Mouse (Mus musculus) embryonic facial prominence, embryonic 11.5 days (tissue): ENCODE data around the gene D630045J12Rik. TPM values are rescaled to one million over a fixed set of nuclear protein-coding genes. Genes with fewer than 3 reads are reported as not detected.

Experiments
- ATAC-seq: fragments of 200-750 bp; cut with Nextera tagmentation; replicated peaks from 2 replicates; pipeline ENCODE4 v1.8.0; 2017; ENCODE audit warnings: low read depth; ENCODE audit not compliant: insufficient number of reproducible peaks, low FRiP score, low TSS enrichment
- DNase-seq: peaks from one replicate; pipeline ENCODE4 v3.0.0-alpha.2; 2015; ENCODE audit warnings: low spot score
- H3K27ac ChIP-seq: fragments of 300-500 bp; sonication (generic); replicated peaks from 2 replicates; pipeline ENCODE4 v1.5.1; 2014; ENCODE audit warnings: mild to moderate bottlenecking, low read depth, low read length, control low read depth
- H3K27me3 ChIP-seq: fragments of 300-500 bp; sonication (generic); 2 replicates; pipeline ENCODE4 v1.6.1; 2014; ENCODE audit warnings: mild to moderate bottlenecking, low read length, moderate library complexity, mixed read lengths; ENCODE audit not compliant: control insufficient read depth, insufficient read depth
- H3K36me3 ChIP-seq: fragments of 300-500 bp; sonication (generic); replicated peaks from 2 replicates; pipeline ENCODE4 v1.6.1; 2014; ENCODE audit warnings: low read depth, mild to moderate bottlenecking, low read length, moderate library complexity, mixed read lengths; ENCODE audit not compliant: control insufficient read depth, insufficient read depth
- H3K4me1 ChIP-seq: fragments of 300-500 bp; sonication (generic); 2 replicates; pipeline ENCODE4 v1.6.1; 2014; ENCODE audit warnings: low read length, mixed read lengths; ENCODE audit not compliant: control insufficient read depth, insufficient read depth
- H3K4me2 ChIP-seq: fragments of 300-500 bp; sonication (generic); 2 replicates; pipeline ENCODE4 v1.6.1; 2014; ENCODE audit warnings: low read depth, mild to moderate bottlenecking, control low read depth, low read length, moderate library complexity
- H3K4me3 ChIP-seq: fragments of 300-500 bp; sonication (generic); 2 replicates; pipeline ENCODE4 v1.5.1; 2014; ENCODE audit warnings: low read depth, low read length, control low read depth
- H3K9ac ChIP-seq: fragments of 300-500 bp; sonication (generic); replicated peaks from 2 replicates; pipeline ENCODE4 v1.6.1; 2014; ENCODE audit warnings: mild to moderate bottlenecking, control low read depth, low read length
- H3K9me3 ChIP-seq: fragments of 300-500 bp; sonication (generic); replicated peaks from 2 replicates; pipeline ENCODE4 v1.6.1; 2016; ENCODE audit warnings: mild to moderate bottlenecking, low read length, inconsistent platforms, mixed read lengths; ENCODE audit not compliant: control insufficient read depth
- WGBS: fragments of 180-500 bp; shearing (Covaris S2); extraction: QIAGEN DNeasy Blood & Tissue Kit; methylation state at CpG from one replicate; pipeline ENCODE4 v1.1.7; 2014; 5-methylcytosine and 5-hydroxymethylcytosine counted together
- polyA plus RNA-seq: library from polyadenylated mRNA; unstranded; fragments of >200 nt; fragmentation: Nextera tagmentation; extraction: Ambion mirVana; gene quantifications from 2 replicates; pipeline ENCODE4 v1.2.1, GENCODE M21; 2014

D630045J12Rik gene
- polyA plus RNA-seq, 1 experiment from 2014 or later, result 8.8 TPM

GRCm38 (mm10) chr6:38109160-38109795, 144.5 kb downstream of the D630045J12Rik start, which contains the start of gene Tmem213:
Gene Tmem213 (plus strand): TSS chr6:38109255.
- Histone ChIP-seq H3K9ac (no peak within 1 kb of the TSS), H3K4me2 (no peak within 1 kb of the TSS), H3K4me1 (no peaks in the 10 kb centered on the region; the same call in 1 of the 2 replicates), H3K36me3 (no peaks in the 10 kb centered on the region), H3K9me3 (no peaks in the 10 kb centered on the region), H3K4me3 (no peak within 1 kb of the TSS), H3K27ac (no peak within 1 kb of the TSS), H3K27me3 (no peaks in the 10 kb centered on the region)
- ATAC-seq, result 0 out of 2 replicates have a peak, but pooled peaks have one; percentile 39
- WGBS, result 22% methylated on average over 7 of the region's 9 CpGs
- no peak for DNase-seq

GRCm38 (mm10) chr6:38108449-38108848, 145.4 kb downstream of the D630045J12Rik start:
- Histone ChIP-seq H3K36me3 (no peaks in the 10 kb centered on the region), H3K9ac (no peak overlapping the region), H3K4me1 (no peaks in the 10 kb centered on the region; the same call in 1 of the 2 replicates), H3K4me3 (no peak overlapping the region), H3K27ac (no peak overlapping the region), H3K27me3 (no peaks in the 10 kb centered on the region), H3K9me3 (no peaks in the 10 kb centered on the region), H3K4me2 (no peak overlapping the region)
- DNase-seq, result no peak
- 86% methylated on average over 5 of the region's 5 CpGs for WGBS
- ATAC-seq, result no peak

DNA sequence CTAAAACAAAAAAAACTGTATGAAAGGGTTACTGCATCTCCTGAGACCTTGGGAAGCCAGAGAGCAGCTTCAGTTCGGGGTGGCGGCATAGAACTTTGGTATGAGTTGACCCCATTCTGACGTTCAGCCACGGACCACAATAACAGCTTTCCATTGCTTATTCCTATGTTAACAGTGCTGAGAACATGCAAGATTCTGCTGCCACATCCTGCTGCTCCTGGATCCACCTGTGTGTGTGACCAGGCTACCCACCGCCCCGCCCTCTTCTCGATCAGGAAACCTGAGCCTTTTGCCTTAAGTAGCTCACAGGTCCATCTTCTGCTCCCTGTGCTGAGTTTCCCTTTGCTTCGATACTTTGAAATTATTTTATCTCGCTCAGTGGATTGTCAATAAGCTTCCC, 147.9 kb downstream of the D630045J12Rik start:
- WGBS, result 88% methylated on average over 9 of the region's 9 CpGs
- ATAC-seq (no peak), DNase-seq (no peak)
- Histone ChIP-seq H3K36me3 (no peaks in the 10 kb centered on the region), H3K4me2 (no peak overlapping the region), H3K4me1 (no peaks in the 10 kb centered on the region; the same call in 1 of the 2 replicates), H3K27ac (no peak overlapping the region), H3K27me3 (no peaks in the 10 kb centered on the region), H3K9me3 (no peaks in the 10 kb centered on the region), H3K9ac (no peak overlapping the region), H3K4me3 (no peak overlapping the region)

DNA sequence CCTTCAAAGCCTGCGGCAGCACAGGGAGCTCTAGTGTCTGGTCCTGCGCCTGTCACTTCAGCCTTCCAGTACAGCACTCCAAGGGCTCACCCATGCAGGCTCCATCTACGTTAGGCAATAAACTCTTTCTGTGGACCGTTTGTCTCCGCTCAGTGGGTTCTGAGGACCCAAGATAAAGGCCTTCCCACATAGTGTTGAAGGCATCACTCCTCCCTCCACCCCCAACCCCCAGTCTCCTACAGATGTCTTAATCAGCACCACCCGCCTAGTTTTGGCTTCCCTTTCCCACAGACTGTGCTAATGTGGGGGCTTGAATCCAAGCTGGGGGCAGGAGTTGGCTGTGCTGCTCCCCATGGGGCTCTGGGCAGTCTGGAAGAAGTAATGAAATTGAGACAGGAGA, 150.0 kb downstream of the D630045J12Rik start:
- H3K4me2 ChIP-seq, result no peak overlapping the region
- ATAC-seq, result no peak
- 60% methylated on average over 6 of the region's 6 CpGs for WGBS

DNA sequence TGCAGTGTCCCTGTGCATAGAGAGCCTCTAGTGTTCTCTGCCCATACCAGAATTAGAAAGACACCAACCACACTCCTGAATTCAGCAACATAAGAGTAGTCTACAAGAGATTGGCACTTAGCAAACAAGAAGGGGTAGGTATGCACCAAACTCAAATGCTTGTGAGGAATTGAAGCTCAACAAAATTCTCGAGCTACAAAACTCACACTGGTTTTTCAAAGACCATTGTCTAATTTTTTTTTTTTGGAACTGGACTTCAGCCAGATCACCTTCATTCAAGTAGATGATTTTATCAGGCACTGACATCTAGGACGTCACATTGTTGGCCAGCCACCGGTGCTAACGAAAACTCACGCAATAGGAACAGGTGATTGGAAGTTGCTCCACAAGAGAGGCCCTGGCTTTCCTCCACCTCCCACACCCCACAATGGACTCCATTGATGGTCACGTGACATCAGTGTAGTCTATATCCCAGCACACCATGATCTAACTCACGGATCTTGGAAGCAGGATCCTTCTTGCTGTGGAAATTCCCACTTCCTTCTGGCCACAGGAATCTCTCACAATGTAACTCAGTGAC, 151.5 kb downstream of the D630045J12Rik start:
- no peak overlapping the region for H3K9ac ChIP-seq
- WGBS, result 91% methylated on average over 7 of the region's 7 CpGs
- ATAC-seq, result no peak
- no peak for DNase-seq
- H3K4me1 ChIP-seq, result no peaks in the 10 kb centered on the region
- H3K27me3 ChIP-seq, result no peaks in the 10 kb centered on the region
- no peak overlapping the region for H3K4me2 ChIP-seq
- no peaks in the 10 kb centered on the region for H3K9me3 ChIP-seq
- H3K36me3 ChIP-seq, result no peaks in the 10 kb centered on the region
- H3K27ac ChIP-seq, result no peak overlapping the region
- H3K4me3 ChIP-seq, result no peak overlapping the region

More for the DNA sequence above, 150.0 kb downstream of the D630045J12Rik start:
- Histone ChIP-seq H3K9ac (no peak overlapping the region), H3K9me3 (no peaks in the 10 kb centered on the region), H3K27ac (no peak overlapping the region), H3K4me1 (no peaks in the 10 kb centered on the region), H3K36me3 (no peaks in the 10 kb centered on the region), H3K4me3 (no peak overlapping the region), H3K27me3 (no peaks in the 10 kb centered on the region)
- DNase-seq, result no peak

- Histone ChIP-seq H3K36me3 (no peaks in the 10 kb centered on the region), H3K27ac (no peak overlapping the region), H3K4me2 (no peak overlapping the region), H3K9ac (no peak overlapping the region), H3K9me3 (no peaks in the 10 kb centered on the region), H3K4me3 (no peak overlapping the region), H3K27me3 (no peaks in the 10 kb centered on the region), H3K4me1 (no peaks in the 10 kb centered on the region)
- no peak for DNase-seq
- 0 out of 2 replicates have a peak, but pooled peaks have one; percentile 14 for ATAC-seq
- WGBS, result 65% methylated on average over 5 of the region's 5 CpGs
Measured at GRCm38 (mm10) chr6:38096961-38097370, 156.8 kb downstream of the D630045J12Rik start.

GRCm38 (mm10) chr6:38094701-38095100, 159.1 kb downstream of the D630045J12Rik start:
- H3K4me3 ChIP-seq, result no peak overlapping the region
- no peaks in the 10 kb centered on the region for H3K27me3 ChIP-seq
- ATAC-seq (no peak), DNase-seq (no peak)
- H3K36me3 ChIP-seq, result no peaks in the 10 kb centered on the region
- H3K4me2 ChIP-seq, result no peak overlapping the region
- WGBS, result 90% methylated on average over 10 of the region's 10 CpGs
- no peaks in the 10 kb centered on the region for H3K4me1 ChIP-seq
- no peak overlapping the region for H3K9ac ChIP-seq
- H3K9me3 ChIP-seq, result no peaks in the 10 kb centered on the region
- H3K27ac ChIP-seq, result no peak overlapping the region

- H3K4me1 ChIP-seq, result no peaks in the 10 kb centered on the region
- ATAC-seq (no peak), DNase-seq (no peak)
- no peak overlapping the region for H3K9ac ChIP-seq
- no peaks in the 10 kb centered on the region for H3K36me3 ChIP-seq
- WGBS, result 90% methylated on average over 8 of the region's 8 CpGs
- no peaks in the 10 kb centered on the region for H3K27me3 ChIP-seq
- no peak overlapping the region for H3K27ac ChIP-seq
- no peak overlapping the region for H3K4me3 ChIP-seq
- H3K9me3 ChIP-seq, result no peaks in the 10 kb centered on the region
- no peak overlapping the region for H3K4me2 ChIP-seq
Measured at GRCm38 (mm10) chr6:38092539-38092938, 161.3 kb downstream of the D630045J12Rik start.
